Mouse (Mus musculus) ES-Bruce4 (cell line): ENCODE results near the gene Atp8a2.

ENCODE experiments used
- EP300 ChIP-seq: IDR thresholded peaks from 2 replicates; pipeline ENCODE4 v1.6.1; 2011; ENCODE audit warnings: low read depth, low read length; ENCODE audit not compliant: insufficient read depth
- POLR2A ChIP-seq: IDR thresholded peaks from one replicate; pipeline ENCODE4 v1.8.1; 2011; ENCODE audit warnings: low read length; ENCODE audit not compliant: insufficient read depth

DNA sequence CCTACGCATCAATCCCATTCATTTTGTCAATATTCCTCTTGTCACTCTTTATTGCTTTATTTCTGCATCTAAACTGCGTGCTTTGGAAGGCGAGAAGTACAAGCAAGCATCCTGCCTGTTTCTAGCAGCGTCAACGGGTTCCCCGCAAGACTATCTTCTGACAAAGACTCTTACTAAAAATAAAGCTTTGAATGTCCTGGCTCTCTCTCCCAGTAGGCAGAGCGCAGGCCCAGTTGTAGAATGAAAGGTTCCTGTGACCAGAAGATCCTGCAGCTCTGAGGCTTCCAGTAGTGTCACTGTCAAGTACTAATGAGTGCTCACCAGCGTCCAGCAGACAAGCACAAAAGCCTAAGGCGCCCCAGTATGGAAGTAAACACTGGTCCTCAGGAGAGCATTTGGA is 71.8 kb downstream of the Atp8a2 start:
- no peak for TF ChIP-seq POLR2A
- TF ChIP-seq EP300, result no peak
